Mouse (Mus musculus) gastrocnemius, postnatal 10 days (tissue): ENCODE data around the gene Polr2m. TPM values are rescaled to one million over a fixed set of nuclear protein-coding genes. Genes with fewer than 3 reads are reported as not detected.

Experiments
- DNase-seq: peaks from one replicate; pipeline ENCODE4 v3.0.0; 2021; ENCODE audit warnings: mixed read lengths
- total RNA-seq, 2 experiments: library from RNA; stranded (reverse); gene quantifications; 2 replicates each; pipeline ENCODE4 v1.2.3; 2021

Polr2m gene
- total RNA-seq, 2 experiments from 2014 or later, result 188 to 208 TPM

DNA sequence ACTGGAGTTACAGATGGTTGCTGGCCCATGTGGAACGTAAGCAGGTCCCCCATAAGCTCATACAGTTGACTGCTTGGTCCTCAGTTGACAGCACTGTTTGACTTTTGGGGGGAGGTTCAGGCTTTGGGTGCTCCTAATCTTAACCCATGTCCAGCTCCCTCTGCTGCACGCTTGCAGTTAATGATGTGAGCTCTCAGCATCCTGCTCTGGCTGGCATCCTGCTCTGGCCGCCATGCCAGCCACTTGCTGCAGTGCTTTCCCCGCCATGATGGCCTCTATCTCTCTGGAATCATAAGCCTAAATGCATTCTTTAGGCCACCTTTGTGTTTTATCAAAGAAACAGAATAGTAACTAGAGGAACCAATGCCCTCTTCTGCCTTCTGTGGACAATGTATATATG lies 10.2 kb downstream of the Polr2m start:
- no peak for DNase-seq

DNA sequence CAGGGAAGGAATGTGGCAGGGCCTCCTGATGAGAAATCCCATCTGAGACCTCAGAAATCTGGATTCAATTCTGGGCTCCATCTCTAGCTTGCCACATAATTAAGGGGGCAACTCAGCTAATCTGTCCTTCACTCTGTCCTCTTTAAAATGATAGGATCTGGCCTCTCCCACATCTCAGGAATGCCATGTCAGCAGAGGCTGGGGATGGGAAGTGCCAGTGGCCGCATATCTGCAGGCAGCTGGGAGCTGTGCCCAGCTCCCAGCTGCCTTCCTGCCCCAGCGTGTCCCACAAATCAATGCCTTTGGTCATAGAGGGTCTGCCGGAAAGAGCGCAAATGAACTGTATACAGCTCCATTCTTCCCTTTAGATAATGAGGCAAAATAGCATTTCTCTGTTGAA lies 18.3 kb downstream of the Polr2m start:
- DNase-seq, result no peak

DNA sequence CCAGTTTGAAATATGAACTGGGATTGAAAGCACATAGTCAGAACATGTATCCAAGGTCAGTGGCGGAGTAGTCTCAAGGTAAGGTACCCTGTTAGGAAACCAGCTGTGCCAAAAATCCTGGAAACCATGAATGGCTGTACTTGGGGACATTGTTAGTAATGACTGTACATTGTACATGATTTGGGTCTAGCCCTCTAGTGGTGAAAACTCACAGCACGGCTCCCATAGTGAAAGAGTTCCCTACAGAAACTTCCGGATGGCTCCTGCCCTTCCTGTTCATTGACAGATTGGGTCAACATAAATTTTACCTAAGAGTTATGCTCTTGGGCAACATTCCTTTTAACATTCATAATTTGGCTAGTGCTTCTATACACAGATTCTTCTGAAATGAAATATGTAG lies 19.6 kb downstream of the Polr2m start:
- DNase-seq, result no peak

DNA sequence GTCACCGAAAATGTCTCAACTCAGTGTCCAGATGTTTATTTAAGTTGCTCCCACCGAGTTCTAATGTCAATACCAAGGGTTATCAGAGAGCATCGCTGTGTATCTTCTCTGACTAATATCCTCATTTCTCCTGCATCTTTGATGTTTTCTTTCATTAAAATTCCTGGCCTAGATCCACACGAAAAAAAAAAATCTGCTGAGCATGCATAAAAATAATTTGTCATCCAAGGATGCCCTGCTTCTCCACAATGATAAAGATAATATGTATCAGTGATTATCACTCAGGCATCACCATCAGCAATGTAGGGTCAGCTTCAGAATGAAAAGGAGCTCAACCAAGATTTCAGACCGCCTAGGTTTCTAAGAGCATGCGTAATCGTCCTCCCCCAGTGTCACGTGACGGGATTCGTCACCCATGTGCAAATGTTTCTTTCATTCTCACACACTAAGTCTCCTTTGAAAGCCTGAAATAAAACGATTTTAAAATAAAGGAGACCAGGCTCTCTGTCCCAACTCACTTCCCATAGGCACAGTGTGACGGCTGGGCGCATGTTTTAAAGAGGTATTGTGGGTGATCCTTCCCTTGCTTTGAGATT lies 22.6 kb downstream of the Polr2m start:
- DNase-seq, result no peak

DNA sequence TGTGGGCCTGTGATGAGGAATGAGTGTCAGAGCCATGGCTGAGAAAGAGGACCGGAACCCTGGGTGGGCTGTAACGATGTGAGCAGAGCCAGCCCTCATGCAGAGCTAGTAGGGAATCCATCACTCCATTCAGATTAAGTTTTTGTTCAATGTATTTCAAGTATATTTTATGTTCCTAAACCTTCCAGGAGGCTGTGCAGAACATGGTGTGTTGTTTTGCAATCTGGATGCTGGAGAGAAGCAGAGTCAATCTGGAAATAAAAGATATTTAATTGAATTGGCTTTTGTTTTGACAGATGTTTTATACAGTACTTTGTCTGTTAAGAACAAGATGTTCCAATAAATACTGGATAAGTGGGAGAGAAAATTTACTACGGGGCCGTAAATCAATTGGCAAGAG lies 29.0 kb downstream of the Polr2m start:
- DNase-seq, result no peak

DNA sequence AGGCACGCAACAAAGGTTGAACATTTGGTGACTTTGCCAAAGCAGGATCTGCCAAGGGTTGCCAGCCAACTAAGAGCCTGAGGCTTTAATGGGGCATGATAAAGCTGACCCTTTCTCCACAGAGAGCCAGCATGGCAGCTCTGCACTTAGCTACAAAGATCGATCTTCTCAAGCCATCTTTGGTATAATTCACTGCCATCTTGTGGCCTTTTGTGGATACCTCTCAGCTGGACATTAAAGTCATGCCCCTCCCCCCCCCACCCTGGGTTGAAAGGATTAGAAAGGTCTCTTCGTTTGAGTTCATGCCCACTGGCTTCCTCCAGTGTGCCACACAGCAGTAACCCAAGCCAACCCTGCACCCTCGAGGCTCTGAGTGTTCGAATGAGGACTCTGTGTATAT lies 31.8 kb downstream of the Polr2m start:
- no peak for DNase-seq

DNA sequence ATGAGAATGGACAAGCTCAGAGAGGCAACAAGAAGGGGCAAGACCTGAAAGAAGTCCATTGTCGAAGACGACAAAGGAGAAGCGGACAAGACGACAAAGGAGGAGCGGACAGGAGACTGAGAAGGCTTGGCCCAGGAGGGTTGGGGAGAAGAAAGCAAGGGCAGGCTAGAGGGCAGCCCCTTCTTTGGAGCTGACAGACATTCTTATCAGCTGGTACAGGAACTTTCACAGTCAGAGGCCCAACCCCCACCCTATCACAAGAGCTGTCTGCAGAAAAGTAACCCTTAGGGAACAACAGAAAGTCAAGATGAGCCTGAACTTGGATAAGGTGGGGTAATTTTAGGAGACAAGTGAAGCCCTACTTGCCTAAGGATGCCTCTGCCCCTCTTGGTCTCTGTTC lies 32.4 kb downstream of the Polr2m start:
- DNase-seq, result no peak

DNA sequence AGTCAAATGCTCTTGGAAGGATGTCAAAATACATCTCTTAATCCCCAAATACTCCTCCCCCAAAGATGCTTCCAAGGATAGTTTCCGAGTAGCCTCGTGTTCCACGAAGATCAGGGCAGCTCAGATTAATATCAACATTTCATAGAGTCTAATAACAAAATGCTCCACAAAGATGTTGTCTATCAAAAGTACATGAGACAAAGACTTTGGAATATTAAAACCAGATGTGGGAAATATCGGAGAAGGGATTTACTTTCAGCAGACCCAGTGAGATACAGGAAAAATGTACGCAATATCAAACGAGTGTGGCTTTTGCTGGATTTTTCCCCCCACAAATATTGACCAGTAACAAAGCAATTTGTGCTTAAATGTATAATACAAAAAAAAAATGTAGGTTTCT lies 35.1 kb downstream of the Polr2m start:
- no peak for DNase-seq

DNA sequence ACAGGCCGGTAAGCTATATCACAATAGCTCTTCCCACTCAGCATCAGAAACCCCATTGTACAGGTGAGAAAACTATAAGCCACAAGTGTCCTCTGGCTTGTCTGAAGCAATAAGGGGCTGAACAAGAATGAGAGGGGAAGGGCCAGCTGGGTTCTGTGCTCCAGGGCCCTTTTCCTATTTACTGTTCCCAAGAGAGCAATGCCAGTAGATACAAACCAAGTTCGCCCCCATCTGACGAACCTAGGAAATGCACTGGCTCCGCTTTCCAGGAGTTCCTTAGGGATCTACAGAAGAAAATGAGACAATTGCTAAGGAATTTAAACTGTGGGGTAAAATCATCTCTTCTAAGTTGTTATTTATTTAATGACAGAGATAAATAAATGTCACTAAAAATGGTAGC lies 38.2 kb downstream of the Polr2m start:
- DNase-seq, result peak; percentile 73

DNA sequence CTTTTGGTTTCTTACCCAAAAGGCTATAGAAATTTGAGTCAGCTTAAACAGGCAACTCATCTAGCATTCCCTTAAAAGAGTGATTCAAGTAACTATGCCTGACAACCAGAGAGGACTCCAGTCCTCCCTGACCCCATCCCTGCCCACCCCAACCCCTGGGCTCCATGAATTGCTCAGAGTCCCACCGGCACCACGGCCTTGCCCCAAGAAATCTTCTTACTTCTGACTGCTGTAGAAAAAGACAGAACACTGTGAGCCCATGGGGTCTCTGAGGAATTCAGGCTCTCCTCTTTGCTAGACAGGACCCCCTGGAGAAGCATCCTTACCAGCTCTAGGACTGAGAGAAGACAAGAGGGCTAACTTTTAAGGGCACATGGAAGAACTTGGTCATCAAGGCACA lies 40.4 kb downstream of the Polr2m start:
- DNase-seq, result no peak

DNA sequence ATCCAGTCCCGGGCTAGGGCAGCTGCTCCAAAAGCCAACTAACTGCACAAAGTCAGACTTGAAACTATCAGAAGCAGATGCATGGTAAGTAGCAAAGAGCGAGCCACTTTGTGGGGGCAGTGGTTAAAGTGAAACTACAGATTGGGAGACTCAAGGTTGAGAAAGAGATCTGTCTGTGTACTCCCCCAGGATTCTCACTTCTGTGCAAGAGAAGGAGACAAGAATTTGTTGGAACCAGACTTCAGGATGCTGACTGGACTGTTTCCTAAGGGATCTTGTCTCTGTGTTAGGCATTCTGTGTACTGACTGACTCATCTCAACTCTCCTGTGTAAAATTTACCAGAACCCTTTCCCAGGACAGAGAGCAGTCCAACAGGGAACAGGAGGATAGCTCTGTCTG lies 47.6 kb downstream of the Polr2m start:
- no peak for DNase-seq

Other genes with a start within 250 kb of the Polr2m start
- 10 to 100 TPM; 11.1 to 14.1 TPM for gene Myzap, start 106.4 kb upstream of the Polr2m start, total RNA-seq